Mouse (Mus musculus): ENCODE results near the gene Syde2.

DNA sequence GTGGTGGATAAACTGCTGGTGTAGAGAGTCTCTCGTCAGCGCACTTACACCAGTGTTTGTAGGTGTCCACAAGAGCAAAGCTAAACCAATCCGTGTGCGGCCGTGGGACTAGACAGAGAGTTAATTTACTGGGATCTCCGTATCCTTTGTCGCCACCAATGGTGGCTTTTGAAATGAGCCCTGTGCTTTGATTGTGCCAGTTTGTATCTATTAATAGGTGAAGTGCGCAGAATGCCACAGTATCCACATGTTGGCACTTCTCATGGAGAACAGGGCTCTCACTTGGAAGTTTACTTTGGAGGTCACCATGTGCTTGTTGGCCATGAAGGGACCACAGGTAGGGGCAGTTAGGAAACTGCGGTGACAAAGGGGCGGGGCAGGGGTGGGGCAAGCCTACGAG is 53.7 kb downstream of the Syde2 start:
- no peak for TF ChIP-seq CTCF (conservative IDR thresholded peaks at IDR 0.05 in 1 of 2, IDR thresholded peaks at IDR 0.05 in 1 of 2; ENCODE audit: low read depth in 2 of 2, low read length in 2 of 2)
- no peak for TF ChIP-seq TBP (conservative IDR thresholded peaks at IDR 0.05; ENCODE audit: low read depth, low read length)
- no peak for TF ChIP-seq EP300 (IDR thresholded peaks at IDR 0.05; ENCODE audit: low read length)
- TF ChIP-seq SMC3 (IDR thresholded peaks at IDR 0.05; ENCODE audit: low read depth, low read length): no peak
- TF ChIP-seq POLR2A (IDR thresholded peaks at IDR 0.05; ENCODE audit: low read depth, low read length): no peak

Measured in CH12.LX (cell line).